Mouse (Mus musculus) kidney, embryonic 15.5 days (tissue): ENCODE measurements around the gene Morc3. TPM values are rescaled to one million over a fixed set of nuclear protein-coding genes. Genes with fewer than 3 reads are reported as not detected.
A peak's percentile ranks its signal among the peaks of the same experiment; 100 is the strongest.

Source experiments
- ATAC-seq: fragments of 200-750 bp; cut with Nextera tagmentation; replicated peaks from 2 replicates; pipeline ENCODE4 v1.8.0; 2017; ENCODE audit warnings: moderate TSS enrichment; ENCODE audit not compliant: low FRiP score
- H3K27ac ChIP-seq: fragments of 300-500 bp; sonication (generic); 2 replicates; pipeline ENCODE4 v1.5.1; 2015; ENCODE audit warnings: mild to moderate bottlenecking, inconsistent platforms
- H3K27me3 ChIP-seq: fragments of 300-500 bp; sonication (generic); 2 replicates; pipeline ENCODE4 v1.6.1; 2015; ENCODE audit warnings: inconsistent platforms
- H3K36me3 ChIP-seq: fragments of 300-500 bp; sonication (generic); 2 replicates; pipeline ENCODE4 v1.6.1; 2015; ENCODE audit warnings: inconsistent platforms
- H3K4me1 ChIP-seq: fragments of 300-500 bp; sonication (generic); 2 replicates; pipeline ENCODE4 v1.6.1; 2015; ENCODE audit warnings: inconsistent platforms
- H3K4me2 ChIP-seq: fragments of 300-500 bp; sonication (generic); 2 replicates; pipeline ENCODE4 v1.6.1; 2015; ENCODE audit warnings: moderate library complexity, mild to moderate bottlenecking, inconsistent platforms
- H3K4me3 ChIP-seq: fragments of 300-500 bp; sonication (generic); replicated peaks from 2 replicates; pipeline ENCODE4 v1.5.1; 2015; ENCODE audit warnings: mild to moderate bottlenecking, inconsistent platforms
- H3K9ac ChIP-seq: fragments of 300-500 bp; sonication (generic); 2 replicates; pipeline ENCODE4 v1.6.1; 2015; ENCODE audit warnings: mild to moderate bottlenecking, inconsistent platforms
- H3K9me3 ChIP-seq: fragments of 300-500 bp; sonication (generic); replicated peaks from 2 replicates; pipeline ENCODE4 v1.6.1; 2016; ENCODE audit warnings: inconsistent platforms
- whole genome bisulfite sequencing: fragments of 180-500 bp; shearing (Covaris S2); methylation state at CpG from one replicate; pipeline ENCODE4 v1.1.7; 2015; ENCODE audit warnings: mixed read lengths; 5-methylcytosine and 5-hydroxymethylcytosine counted together
- polyA plus RNA-seq: library from polyadenylated mRNA; unstranded; fragments of >200 nt; fragmentation: Nextera tagmentation; extraction: Ambion mirVana; gene quantifications from 2 replicates; pipeline ENCODE4 v1.2.1, GENCODE M21; 2015

Morc3 gene
- polyA plus RNA-seq, 1 experiment from 2014 or later: 33.1 TPM

- H3K4me2 ChIP-seq: 0 out of 2 replicates have a peak overlapping the region, but pooled peaks have one; percentile 8
Observed at GRCm38 (mm10) chr16:93917712-93918678, 86.1 kb downstream of the Morc3 start.

GRCm38 (mm10) chr16:93918679-93919060 is 86.7 kb downstream of the Morc3 start:
- Histone ChIP-seq H3K4me3 (no peak overlapping the region), H3K9me3 (no peaks in the 10 kb centered on the region), H3K9ac (no peak overlapping the region), H3K27ac (no peak overlapping the region), H3K27me3 (no peaks in the 10 kb centered on the region), H3K4me1 (peaks cover 37% of the 10 kb centered on the region), H3K4me2 (0 out of 2 replicates have a peak overlapping the region, but pooled peaks have one; percentile 8), H3K36me3 (no peaks in the 10 kb centered on the region)
- WGBS: 66% methylated on average over 8 of the region's 8 CpGs
- ATAC-seq: no peak

More at GRCm38 (mm10) chr16:93917712-93918678, 86.1 kb downstream of the Morc3 start:
- ATAC-seq: peak; percentile 47; the same call in 1 of the 2 replicates
- H3K4me3 ChIP-seq: no peak overlapping the region
- no peaks in the 10 kb centered on the region for H3K36me3 ChIP-seq
- WGBS: 34% methylated on average over 22 of the region's 22 CpGs
- H3K9ac ChIP-seq: no peak overlapping the region
- peak overlapping the region; percentile 72 for H3K27ac ChIP-seq
- no peaks in the 10 kb centered on the region for H3K9me3 ChIP-seq
- H3K27me3 ChIP-seq: no peaks in the 10 kb centered on the region
- H3K4me1 ChIP-seq: peaks cover 40% of the 10 kb centered on the region

GRCm38 (mm10) chr16:93919189-93919588 is 87.3 kb downstream of the Morc3 start:
- H3K9me3 ChIP-seq: no peaks in the 10 kb centered on the region
- 77% methylated on average over 20 of the region's 20 CpGs for WGBS
- no peak overlapping the region for H3K4me2 ChIP-seq
- ATAC-seq: no peak
- no peak overlapping the region for H3K27ac ChIP-seq
- no peaks in the 10 kb centered on the region for H3K27me3 ChIP-seq
- no peak overlapping the region for H3K9ac ChIP-seq
- no peak overlapping the region for H3K4me3 ChIP-seq
- no peaks in the 10 kb centered on the region for H3K36me3 ChIP-seq
- peaks cover 34% of the 10 kb centered on the region for H3K4me1 ChIP-seq

GRCm38 (mm10) chr16:93920673-93921072 is 88.8 kb downstream of the Morc3 start:
- Histone ChIP-seq H3K27me3 (no peaks in the 10 kb centered on the region), H3K4me2 (no peak overlapping the region), H3K27ac (peak overlapping the region; percentile 34; the same call in 1 of the 2 replicates), H3K36me3 (no peaks in the 10 kb centered on the region), H3K4me3 (no peak overlapping the region), H3K9me3 (no peaks in the 10 kb centered on the region), H3K4me1 (peaks cover 35% of the 10 kb centered on the region), H3K9ac (no peak overlapping the region)
- no peak for ATAC-seq
- WGBS: 64% methylated on average over 4 of the region's 4 CpGs

GRCm38 (mm10) chr16:93922835-93923389 is 91.0 kb downstream of the Morc3 start:
- no peak for ATAC-seq
- WGBS: 68% methylated on average over 5 of the region's 5 CpGs
- H3K36me3 ChIP-seq: no peaks in the 10 kb centered on the region

GRCm38 (mm10) chr16:93923788-93924187 is 91.9 kb downstream of the Morc3 start:
- Histone ChIP-seq H3K27ac (no peak overlapping the region), H3K27me3 (no peaks in the 10 kb centered on the region), H3K9me3 (no peaks in the 10 kb centered on the region), H3K4me3 (no peak overlapping the region), H3K36me3 (no peaks in the 10 kb centered on the region), H3K4me2 (no peak overlapping the region), H3K4me1 (peaks cover 24% of the 10 kb centered on the region), H3K9ac (no peak overlapping the region)
- no peak for ATAC-seq
- WGBS: 52% methylated on average over 7 of the region's 7 CpGs

More at GRCm38 (mm10) chr16:93922835-93923389, 91.0 kb downstream of the Morc3 start:
- Histone ChIP-seq H3K27me3 (no peaks in the 10 kb centered on the region), H3K4me3 (no peak overlapping the region), H3K4me2 (no peak overlapping the region), H3K27ac (no peak overlapping the region), H3K4me1 (peaks cover 32% of the 10 kb centered on the region), H3K9ac (no peak overlapping the region), H3K9me3 (no peaks in the 10 kb centered on the region)

Other genes starting within 250 kb of the Morc3 start
- 13.9 and 14.3 TPM in 2 replicates for gene Setd4, start 228.1 kb upstream of the Morc3 start, polyA plus RNA-seq
- gene Cbr1, start 226.3 kb upstream of the Morc3 start, polyA plus RNA-seq: 138 and 140 TPM in 2 replicates
- gene Gm5678, start 204.0 kb upstream of the Morc3 start, polyA plus RNA-seq: not detected in 2 replicates
- 4.8 and 6.9 TPM in 2 replicates for gene Cbr3, start 148.9 kb upstream of the Morc3 start, polyA plus RNA-seq
- gene Dop1b, start 120.2 kb upstream of the Morc3 start, polyA plus RNA-seq: 20.0 and 24.2 TPM in 2 replicates
- gene Chaf1b, start 51.8 kb downstream of the Morc3 start, polyA plus RNA-seq: 74.8 and 78.9 TPM in 2 replicates
- 0.21 TPM in 1 of 2 replicates, not detected in the other for gene Cldn14, start 176.7 kb downstream of the Morc3 start, polyA plus RNA-seq